Mouse (Mus musculus) G1E (cell line): Measurements from ENCODE around the gene Gm33543. TPM values are rescaled to one million over a fixed set of nuclear protein-coding genes. Genes with fewer than 3 reads are reported as not detected.

Experiments used
- ATAC-seq: 2 replicates; pipeline ENCODE4 v1.8.0; 2016; ENCODE audit warnings: mild to moderate bottlenecking; ENCODE audit not compliant: insufficient number of reproducible peaks, poor library complexity, low FRiP score, severe bottlenecking; ENCODE audit errors: extremely low read depth
- DNase-seq: peaks from one replicate; pipeline ENCODE4 v3.0.0; 2012; ENCODE audit warnings: low spot score
- H3K27me3 ChIP-seq: 2 replicates; pipeline ENCODE4 v1.6.1; 2012; ENCODE audit warnings: mild to moderate bottlenecking, low read length, inconsistent platforms; ENCODE audit not compliant: insufficient read depth
- H3K36me3 ChIP-seq: replicated peaks from 2 replicates; pipeline ENCODE3; 2012; ENCODE audit warnings: mild to moderate bottlenecking, inconsistent platforms
- H3K4me1 ChIP-seq: 2 replicates; pipeline ENCODE4 v1.6.1; 2012; ENCODE audit warnings: low read depth, low read length, inconsistent platforms, mixed read lengths; ENCODE audit not compliant: insufficient read depth
- H3K4me3 ChIP-seq: 2 replicates; pipeline ENCODE4 v1.5.1; 2012; ENCODE audit warnings: low read depth, mild to moderate bottlenecking, inconsistent platforms, low read length, moderate library complexity, mixed read lengths
- H3K9me3 ChIP-seq: replicated peaks from 2 replicates; pipeline ENCODE4 v1.6.1; 2012; ENCODE audit warnings: inconsistent platforms
- CTCF ChIP-seq: IDR thresholded peaks from 2 replicates; pipeline ENCODE4 v1.5.1; 2012; ENCODE audit warnings: low read depth, low read length, inconsistent platforms, mixed read lengths
- GATA1 ChIP-seq: IDR thresholded peaks from 2 replicates; pipeline ENCODE4 v1.6.1; 2012; ENCODE audit warnings: borderline replicate concordance, low read length, inconsistent platforms, mixed read lengths
- GATA2 ChIP-seq: IDR thresholded peaks from 2 replicates; pipeline ENCODE4 v1.6.1; 2012; ENCODE audit warnings: low read depth, low read length, inconsistent platforms, borderline replicate concordance
- POLR2AphosphoS5 ChIP-seq: IDR thresholded peaks from 2 replicates; pipeline ENCODE4 v1.6.1; 2012; ENCODE audit warnings: low read depth, low read length, inconsistent platforms; ENCODE audit not compliant: insufficient replicate concordance
- TAL1 ChIP-seq: conservative IDR thresholded peaks from 2 replicates; pipeline ENCODE4 v1.6.1; 2012; ENCODE audit warnings: low read depth, low read length, inconsistent platforms, mixed read lengths
- polyA plus RNA-seq: library from polyadenylated mRNA; stranded (reverse); fragments of >175 nt; gene quantifications from 2 replicates; pipeline ENCODE4 v1.2.3, GENCODE M21; 2012
- total RNA-seq, 2 experiments: library from RNA; stranded (forward) in 1 of 2; stranded (reverse) in 1 of 2; fragments of 200-1000 nt in 1 of 2; fragments of >200 nt in 1 of 2; fragmentation: Nextera tagmentation in 1 of 2; gene quantifications; 2 replicates each; pipeline ENCODE4 v1.2.3; 2014 to 2017

The Gm33543 gene
- total and polyA plus RNA-seq, 3 experiments, result 0.16 TPM; not detected in 2

DNA sequence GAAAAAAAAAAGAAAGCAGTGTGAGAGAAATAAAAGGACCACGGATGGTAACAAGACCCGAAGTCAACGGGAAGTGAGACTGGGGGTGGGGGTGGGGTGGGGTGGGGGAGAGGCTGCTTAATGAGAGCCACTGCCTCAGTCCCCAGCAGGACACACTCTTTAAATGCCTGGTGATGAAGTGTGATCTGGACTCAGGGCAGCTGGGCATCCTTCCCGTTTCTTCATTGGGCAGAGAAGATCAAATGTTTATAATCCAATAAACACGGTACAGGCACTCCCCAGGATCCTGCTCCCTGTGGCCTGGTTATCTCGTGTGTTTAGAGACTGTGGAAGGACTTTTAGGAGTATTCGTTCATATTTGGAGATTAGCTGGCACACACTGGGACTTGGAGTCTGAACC, 57.9 kb downstream of the Gm33543 start:
- Histone ChIP-seq H3K36me3 (no peaks in the 10 kb centered on the region), H3K27me3 (no peaks in the 10 kb centered on the region; the same call in 1 of the 2 replicates), H3K9me3 (no peaks in the 10 kb centered on the region), H3K4me1 (no peaks in the 10 kb centered on the region), H3K4me3 (no peak overlapping the region)
- TF ChIP-seq GATA1 (no peak), CTCF (no peak), GATA2 (no peak), TAL1 (no peak), POLR2AphosphoS5 (no peak)
- no peak for DNase-seq
- no peak for ATAC-seq

- Histone ChIP-seq H3K4me1 (no peaks in the 10 kb centered on the region), H3K4me3 (no peak overlapping the region), H3K27me3 (peaks cover 2% of the 10 kb centered on the region), H3K36me3 (no peaks in the 10 kb centered on the region), H3K9me3 (no peaks in the 10 kb centered on the region)
- TF ChIP-seq POLR2AphosphoS5 (no peak), GATA1 (no peak)
- ATAC-seq, result no peak
- DNase-seq, result no peak
These were observed 61.7 kb downstream of the Gm33543 start for GRCm38 (mm10) chr10:95780881-95781600.

GRCm38 (mm10) chr10:95779801-95780385, 62.8 kb downstream of the Gm33543 start:
- ATAC-seq, result no peak
- Histone ChIP-seq H3K36me3 (no peaks in the 10 kb centered on the region), H3K4me1 (no peaks in the 10 kb centered on the region), H3K27me3 (peaks cover 2% of the 10 kb centered on the region), H3K4me3 (no peak overlapping the region), H3K9me3 (no peaks in the 10 kb centered on the region)
- no peak for DNase-seq
- TF ChIP-seq CTCF, result no peak
- no peak for TF ChIP-seq TAL1
- no peak for TF ChIP-seq GATA2
- TF ChIP-seq POLR2AphosphoS5, result no peak
- TF ChIP-seq GATA1, result no peak

DNA sequence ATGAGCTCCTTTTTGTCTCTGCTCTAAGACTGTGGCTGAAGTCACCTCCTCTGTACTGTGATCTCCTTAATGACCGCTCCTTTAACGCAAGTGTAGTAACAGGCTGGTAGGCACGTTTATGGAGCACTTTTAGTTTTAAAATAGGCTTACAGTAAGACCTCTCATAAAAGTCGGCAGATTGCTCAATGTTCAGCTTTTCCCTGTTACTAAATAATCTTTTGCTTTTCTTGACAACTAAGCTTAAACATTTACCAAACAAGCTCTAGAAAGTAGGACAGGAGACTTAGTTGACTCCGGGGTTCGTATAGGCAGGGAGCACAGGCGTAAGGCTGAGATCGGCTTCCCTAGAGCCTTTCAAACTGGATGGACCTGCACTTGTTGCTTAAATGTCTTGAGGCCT, 64.1 kb downstream of the Gm33543 start:
- H3K27me3 ChIP-seq, result peaks cover 2% of the 10 kb centered on the region
- ATAC-seq, result no peak
- TF ChIP-seq GATA2 (no peak), GATA1 (no peak), POLR2AphosphoS5 (no peak), CTCF (no peak), TAL1 (no peak)
- no peaks in the 10 kb centered on the region for H3K4me1 ChIP-seq
- H3K4me3 ChIP-seq, result no peak overlapping the region
- no peaks in the 10 kb centered on the region for H3K9me3 ChIP-seq
- no peaks in the 10 kb centered on the region for H3K36me3 ChIP-seq
- DNase-seq, result no peak

GRCm38 (mm10) chr10:95777701-95778320, 64.9 kb downstream of the Gm33543 start:
- no peak for DNase-seq
- no peaks in the 10 kb centered on the region for H3K9me3 ChIP-seq
- H3K27me3 ChIP-seq, result peaks cover 2% of the 10 kb centered on the region
- no peaks in the 10 kb centered on the region for H3K4me1 ChIP-seq
- H3K36me3 ChIP-seq, result no peaks in the 10 kb centered on the region
- H3K4me3 ChIP-seq, result no peak overlapping the region
- no peak for ATAC-seq
- no peak for TF ChIP-seq GATA2
- TF ChIP-seq GATA1, result no peak
- no peak for TF ChIP-seq CTCF
- no peak for TF ChIP-seq POLR2AphosphoS5
- TF ChIP-seq TAL1, result no peak

DNA sequence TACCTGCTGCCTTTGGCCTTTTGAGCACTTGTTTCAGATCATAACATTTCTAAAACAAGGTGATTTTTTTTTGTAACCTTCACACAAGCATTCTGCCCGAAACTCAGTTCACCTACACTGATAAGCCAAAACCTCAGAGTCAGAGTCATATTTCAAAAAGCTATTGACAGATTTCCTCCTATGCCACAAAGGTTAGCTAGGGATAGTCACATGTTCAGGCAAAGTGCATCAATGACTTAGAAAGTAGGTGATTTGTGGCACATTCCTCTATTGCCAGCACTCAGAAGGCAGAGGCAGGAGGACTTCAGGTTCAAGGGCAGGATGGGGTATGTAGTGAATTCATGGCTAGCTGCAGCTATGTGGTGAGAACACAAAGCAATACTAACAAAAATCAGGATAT, 65.7 kb downstream of the Gm33543 start:
- ATAC-seq (no peak), DNase-seq (no peak)
- H3K9me3 ChIP-seq, result no peaks in the 10 kb centered on the region
- H3K27me3 ChIP-seq, result peaks cover 2% of the 10 kb centered on the region
- H3K4me3 ChIP-seq, result no peak overlapping the region
- H3K36me3 ChIP-seq, result no peaks in the 10 kb centered on the region
- H3K4me1 ChIP-seq, result no peaks in the 10 kb centered on the region
- TF ChIP-seq TAL1 (no peak), CTCF (no peak), POLR2AphosphoS5 (no peak)
